Mouse (Mus musculus) myocyte (in vitro differentiated cells): ENCODE data around the gene Leap2.

Source experiments
- MAX ChIP-seq: IDR thresholded peaks from one replicate; pipeline ENCODE4 v1.6.1; 2011; ENCODE audit warnings: low read depth, mild to moderate bottlenecking, control low read depth
- MYOD1 ChIP-seq, 3 experiments: IDR thresholded peaks; one replicate each; pipeline ENCODE4 v1.6.1; 2011; ENCODE audit warnings: control low read depth in 2 of 3, low read depth in 2 of 3, mild to moderate bottlenecking in 2 of 3, moderate library complexity in 1 of 3; ENCODE audit not compliant: insufficient read length in 2 of 3, control insufficient read depth in 1 of 3
- POLR2A ChIP-seq: IDR thresholded peaks from one replicate; pipeline ENCODE4 v1.6.1; 2011; ENCODE audit warnings: low read depth, mild to moderate bottlenecking, control low read depth, moderate library complexity; ENCODE audit not compliant: insufficient read length
- REST ChIP-seq: IDR thresholded peaks from one replicate; pipeline ENCODE4 v1.6.1; 2011; ENCODE audit warnings: mild to moderate bottlenecking, control low read depth, moderate library complexity; ENCODE audit not compliant: insufficient read depth, insufficient read length
- SRF ChIP-seq: IDR thresholded peaks from one replicate; pipeline ENCODE4 v1.6.1; 2011; ENCODE audit warnings: low read depth; ENCODE audit not compliant: control insufficient read depth, insufficient read length
- TCF3 ChIP-seq: IDR thresholded peaks from one replicate; pipeline ENCODE4 v1.6.1; 2011; ENCODE audit warnings: low read depth, control low read depth; ENCODE audit not compliant: insufficient read length

DNA sequence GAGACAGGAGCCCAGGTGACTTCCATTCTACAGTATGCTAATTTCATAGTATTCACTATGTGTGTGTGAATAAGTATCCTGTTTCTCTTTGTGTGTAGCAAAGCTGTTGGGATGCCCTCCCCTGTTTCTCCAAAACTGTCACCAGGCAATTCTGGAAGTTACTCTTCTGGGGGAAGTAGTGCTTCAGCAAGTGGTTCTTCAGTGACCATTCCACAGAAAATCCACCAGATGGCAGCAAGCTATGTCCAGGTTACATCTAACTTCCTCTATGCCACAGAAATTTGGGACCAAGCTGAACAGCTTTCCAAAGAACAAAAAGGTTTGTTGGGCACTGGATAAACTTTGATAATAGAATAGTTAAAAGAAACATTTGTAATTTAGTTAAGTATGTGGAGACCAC lies 11.2 kb downstream of the Leap2 start:
- TF ChIP-seq MAX, result no peak
- TF ChIP-seq SRF, result no peak
- no peak for TF ChIP-seq POLR2A
- no peak for TF ChIP-seq TCF3
- TF ChIP-seq MYOD1 (IDR thresholded peaks at IDR 0.05; ENCODE audit: control insufficient read depth in 1 of 3, insufficient read length in 2 of 3, low read depth in 2 of 3), result no peak
- TF ChIP-seq REST, result no peak
